Mouse (Mus musculus): ENCODE results near the gene Rnf180.

DNA sequence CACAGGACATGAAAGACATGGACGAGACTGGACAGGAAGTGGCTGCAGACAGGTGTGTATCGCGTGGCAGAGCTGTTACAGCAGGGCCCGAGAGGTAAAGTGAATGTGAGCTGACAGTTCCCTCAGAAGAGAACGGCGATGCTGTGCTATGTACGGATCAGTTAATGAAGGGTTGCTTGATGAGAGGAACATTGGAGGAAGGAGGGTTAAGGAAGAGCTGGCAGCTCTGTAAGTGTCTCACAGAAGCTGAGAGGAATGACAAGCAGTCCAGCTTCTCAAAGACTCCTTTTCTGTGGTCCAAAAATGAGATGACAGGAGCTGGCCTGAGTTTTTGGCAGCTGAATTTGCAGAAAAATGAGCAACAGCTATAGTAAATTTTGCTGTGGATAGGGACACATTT is 101.0 kb downstream of the Rnf180 start:
- no peak for TF ChIP-seq POLR2AphosphoS5 (IDR thresholded peaks at IDR 0.05; ENCODE audit: borderline replicate concordance, low read depth, low read length)
- no peak for TF ChIP-seq SIN3A (IDR thresholded peaks at IDR 0.05; ENCODE audit: low read length)
- TF ChIP-seq HCFC1 (IDR thresholded peaks at IDR 0.05; ENCODE audit: low read depth, low read length) = no peak
- no peak for TF ChIP-seq ZNF384 (IDR thresholded peaks at IDR 0.05; ENCODE audit: low read depth, low read length)
- TF ChIP-seq CTCF (IDR thresholded peaks at IDR 0.05 in 2 of 3, conservative IDR thresholded peaks at IDR 0.05 in 1 of 3; ENCODE audit: control insufficient read depth in 1 of 3, insufficient read depth in 1 of 3, low read depth in 2 of 3, low read length in 3 of 3, poor library complexity in 1 of 3, severe bottlenecking in 1 of 3) = no peak
- no peak for TF ChIP-seq USF1 (IDR thresholded peaks at IDR 0.05; ENCODE audit: low read depth, low read length)
- TF ChIP-seq GABPA (IDR thresholded peaks at IDR 0.05; ENCODE audit: low read depth, low read length) = no peak
- no peak for TF ChIP-seq MAX (IDR thresholded peaks at IDR 0.05; ENCODE audit: low read length)
- TF ChIP-seq ZKSCAN1 (IDR thresholded peaks at IDR 0.05; ENCODE audit: low read depth, low read length) = no peak
- no peak for TF ChIP-seq EP300 (IDR thresholded peaks at IDR 0.05; ENCODE audit: low read depth in 1 of 2, low read length in 2 of 2)
- TF ChIP-seq UBTF (IDR thresholded peaks at IDR 0.05; ENCODE audit: borderline replicate concordance, insufficient read depth, low read depth, low read length) = no peak

All from MEL (cell line).